Mouse (Mus musculus) c-Kit-positive CD71-positive TER-119-negative erythroid progenitor cells, embryonic 14.5 days (primary cell): Measurements from ENCODE around the gene Grik5.

ENCODE experiments used
- DNase-seq: peaks from one replicate; pipeline ENCODE4 v3.0.0-alpha.2; 2013; ENCODE audit warnings: low read depth

Grik5 gene

GRCm38 (mm10) chr7:25071979-25072715 lies at the start of gene Grik5, which contains the start of gene Zfp574:
TSS of gene Grik5 (minus strand) at chr7:25072346.
TSS of gene Zfp574 (plus strand) at chr7:25072567.
- no peak for DNase-seq

GRCm38 (mm10) chr7:25121240-25121786 lies 49.2 kb upstream of the Grik5 start:
- no peak for DNase-seq

GRCm38 (mm10) chr7:25120061-25120834 lies 48.1 kb upstream of the Grik5 start:
- no peak for DNase-seq

GRCm38 (mm10) chr7:25112956-25113603 lies 40.9 kb upstream of the Grik5 start:
- DNase-seq: no peak

GRCm38 (mm10) chr7:25112178-25112955 lies 40.2 kb upstream of the Grik5 start:
- DNase-seq: no peak

- DNase-seq: no peak
Observed at GRCm38 (mm10) chr7:25110336-25110735, 38.2 kb upstream of the Grik5 start.

- no peak for DNase-seq
Observed at GRCm38 (mm10) chr7:25109355-25109754, 37.2 kb upstream of the Grik5 start.

- DNase-seq: no peak
Observed at GRCm38 (mm10) chr7:25106790-25107502, 34.8 kb upstream of the Grik5 start.

- DNase-seq: peak; percentile 74
Observed at GRCm38 (mm10) chr7:25105411-25106160, 33.4 kb upstream of the Grik5 start.

GRCm38 (mm10) chr7:25099581-25099980 lies 27.4 kb upstream of the Grik5 start:
- no peak for DNase-seq

- DNase-seq: no peak
Observed at GRCm38 (mm10) chr7:25098169-25098568, 26.0 kb upstream of the Grik5 start.

GRCm38 (mm10) chr7:25089875-25090274 lies 17.7 kb upstream of the Grik5 start:
- no peak for DNase-seq

- no peak for DNase-seq
Observed at GRCm38 (mm10) chr7:25088968-25089367, 16.8 kb upstream of the Grik5 start.

GRCm38 (mm10) chr7:25088531-25088930 lies 16.4 kb upstream of the Grik5 start:
- DNase-seq: no peak

GRCm38 (mm10) chr7:25087972-25088371 lies 15.8 kb upstream of the Grik5 start:
- DNase-seq: no peak

GRCm38 (mm10) chr7:25087256-25087912 lies 15.2 kb upstream of the Grik5 start:
- no peak for DNase-seq

- DNase-seq: no peak
Observed at GRCm38 (mm10) chr7:25086656-25087055, 14.5 kb upstream of the Grik5 start.

GRCm38 (mm10) chr7:25084621-25085020 lies 12.5 kb upstream of the Grik5 start:
- DNase-seq: no peak

- no peak for DNase-seq
Observed at GRCm38 (mm10) chr7:25082510-25082909, 10.4 kb upstream of the Grik5 start.

- DNase-seq: no peak
Observed at GRCm38 (mm10) chr7:25080431-25080830, 8.3 kb upstream of the Grik5 start.
